Mouse (Mus musculus) forebrain, embryonic 16.5 days (tissue): ENCODE results near the gene Gstz1. TPM values are rescaled to one million over a fixed set of nuclear protein-coding genes. Genes with fewer than 3 reads are reported as not detected.

Experiments
- ATAC-seq: fragments of 200-750 bp; cut with Nextera tagmentation; 2 replicates; pipeline ENCODE4 v1.8.0; 2017; ENCODE audit warnings: mild to moderate bottlenecking, moderate library complexity
- H3K27ac ChIP-seq: fragments of 300-500 bp; sonication (generic); 2 replicates; pipeline ENCODE4 v1.5.1; 2014; ENCODE audit warnings: low read length, control low read depth
- H3K27me3 ChIP-seq: fragments of 300-500 bp; sonication (generic); replicated peaks from 2 replicates; pipeline ENCODE4 v1.6.1; 2014; ENCODE audit warnings: low read length; ENCODE audit not compliant: control insufficient read depth, insufficient read depth
- H3K36me3 ChIP-seq: fragments of 300-500 bp; sonication (generic); 2 replicates; pipeline ENCODE4 v1.6.1; 2014; ENCODE audit not compliant: control insufficient read depth, insufficient read depth
- H3K4me1 ChIP-seq: fragments of 300-500 bp; sonication (generic); replicated peaks from 2 replicates; pipeline ENCODE4 v1.6.1; 2014; ENCODE audit warnings: low read length; ENCODE audit not compliant: control insufficient read depth, insufficient read depth
- H3K4me2 ChIP-seq: fragments of 300-500 bp; sonication (generic); 2 replicates; pipeline ENCODE4 v1.6.1; 2014; ENCODE audit warnings: mild to moderate bottlenecking, low read length, control low read depth
- H3K4me3 ChIP-seq: fragments of 300-500 bp; sonication (generic); replicated peaks from 2 replicates; pipeline ENCODE4 v1.5.1; 2014; ENCODE audit warnings: mild to moderate bottlenecking, low read length, control low read depth
- H3K9ac ChIP-seq: fragments of 300-500 bp; sonication (generic); replicated peaks from 2 replicates; pipeline ENCODE4 v1.6.1; 2014; ENCODE audit warnings: low read depth, low read length, control low read depth
- H3K9me3 ChIP-seq: fragments of 300-500 bp; sonication (generic); 2 replicates; pipeline ENCODE4 v1.6.1; 2016; ENCODE audit warnings: low read length; ENCODE audit not compliant: control insufficient read depth
- WGBS: fragments of 180-500 bp; shearing (Covaris S2); extraction: QIAGEN DNeasy Blood & Tissue Kit; methylation state at CpG from one replicate; pipeline ENCODE4 v1.1.7; 2014; 5-methylcytosine and 5-hydroxymethylcytosine counted together
- polyA plus RNA-seq: library from polyadenylated mRNA; unstranded; fragments of >200 nt; fragmentation: Nextera tagmentation; extraction: Ambion mirVana; gene quantifications from 2 replicates; pipeline ENCODE4 v1.2.1, GENCODE M21; 2015

The Gstz1 gene
- polyA plus RNA-seq, 1 experiment from 2014 or later: 30.0 TPM

GRCm38 (mm10) chr12:87131181-87131580 lies 15.8 kb upstream of the Gstz1 start:
- WGBS: 11% methylated on average over 2 of the region's 2 CpGs

DNA sequence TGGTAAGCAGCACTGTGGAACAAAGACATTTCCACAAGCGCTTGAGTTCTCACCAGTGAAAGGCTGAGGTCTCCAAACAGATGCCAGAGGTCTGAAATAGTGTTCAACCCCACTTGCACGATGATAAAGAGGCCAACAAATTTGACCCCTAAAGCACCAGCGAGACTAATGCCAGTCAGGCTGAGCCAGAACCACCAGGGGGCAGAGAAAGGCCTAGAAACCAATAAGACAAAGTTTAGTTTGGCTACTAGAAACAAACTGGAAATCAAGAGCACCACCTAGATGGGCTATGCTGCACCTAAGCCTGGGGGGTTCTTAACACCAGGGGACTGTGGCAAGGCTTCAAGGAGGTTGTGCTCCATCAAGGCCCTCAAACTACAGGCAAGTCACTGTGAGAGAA lies 15.3 kb upstream of the Gstz1 start:
- Histone ChIP-seq H3K4me1 (peaks cover 3% of the 10 kb centered on the region), H3K9me3 (no peaks in the 10 kb centered on the region), H3K9ac (no peak overlapping the region), H3K36me3 (0 out of 2 replicates have a peak, but pooled peaks cover 2% of the 10 kb centered on the region), H3K4me3 (no peak overlapping the region), H3K27me3 (no peaks in the 10 kb centered on the region), H3K27ac (no peak overlapping the region), H3K4me2 (no peak overlapping the region)
- 0 out of 2 replicates have a peak, but pooled peaks have one; percentile 18 for ATAC-seq
- 52% methylated on average over 3 of the region's 3 CpGs for WGBS

More at GRCm38 (mm10) chr12:87131181-87131580, 15.8 kb upstream of the Gstz1 start:
- Histone ChIP-seq H3K27ac (no peak overlapping the region), H3K4me1 (peaks cover 3% of the 10 kb centered on the region), H3K4me3 (no peak overlapping the region), H3K9ac (no peak overlapping the region), H3K36me3 (0 out of 2 replicates have a peak, but pooled peaks cover 2% of the 10 kb centered on the region), H3K4me2 (no peak overlapping the region), H3K27me3 (no peaks in the 10 kb centered on the region), H3K9me3 (no peaks in the 10 kb centered on the region)
- ATAC-seq: no peak

GRCm38 (mm10) chr12:87132210-87132609 lies 14.8 kb upstream of the Gstz1 start:
- peaks cover 3% of the 10 kb centered on the region for H3K4me1 ChIP-seq
- 82% methylated on average over 6 of the region's 6 CpGs for WGBS
- ATAC-seq: no peak
- H3K36me3 ChIP-seq: 0 out of 2 replicates have a peak, but pooled peaks cover 2% of the 10 kb centered on the region
- H3K27ac ChIP-seq: no peak overlapping the region
- no peaks in the 10 kb centered on the region for H3K27me3 ChIP-seq
- H3K9me3 ChIP-seq: no peaks in the 10 kb centered on the region
- no peak overlapping the region for H3K4me2 ChIP-seq
- no peak overlapping the region for H3K4me3 ChIP-seq
- H3K9ac ChIP-seq: no peak overlapping the region

DNA sequence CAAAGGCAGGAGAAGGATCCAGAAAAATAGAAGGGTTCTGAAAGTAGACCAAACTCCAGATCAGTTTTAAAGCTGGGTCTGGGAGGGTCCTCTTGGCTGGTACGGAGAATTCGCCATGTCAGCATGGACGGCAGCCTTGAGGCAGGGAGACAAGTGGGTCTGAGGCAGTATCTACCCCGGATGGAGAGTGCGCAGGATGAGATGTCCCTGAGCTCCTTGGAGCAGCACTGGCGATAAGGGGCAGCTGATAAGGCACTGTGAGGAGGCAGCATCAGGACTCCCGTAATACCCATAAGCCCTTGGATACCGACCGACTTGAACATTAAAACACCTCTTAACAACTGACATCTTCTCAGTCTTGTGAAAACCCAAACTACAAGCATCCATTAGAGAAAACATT lies 14.2 kb upstream of the Gstz1 start:
- WGBS: 94% methylated on average over 9 of the region's 9 CpGs
- H3K36me3 ChIP-seq: no peaks in the 10 kb centered on the region
- no peak overlapping the region for H3K4me3 ChIP-seq
- ATAC-seq: no peak
- no peak overlapping the region for H3K9ac ChIP-seq
- no peaks in the 10 kb centered on the region for H3K27me3 ChIP-seq
- no peak overlapping the region for H3K4me2 ChIP-seq
- H3K27ac ChIP-seq: no peak overlapping the region
- no peaks in the 10 kb centered on the region for H3K9me3 ChIP-seq
- H3K4me1 ChIP-seq: peaks cover 4% of the 10 kb centered on the region

DNA sequence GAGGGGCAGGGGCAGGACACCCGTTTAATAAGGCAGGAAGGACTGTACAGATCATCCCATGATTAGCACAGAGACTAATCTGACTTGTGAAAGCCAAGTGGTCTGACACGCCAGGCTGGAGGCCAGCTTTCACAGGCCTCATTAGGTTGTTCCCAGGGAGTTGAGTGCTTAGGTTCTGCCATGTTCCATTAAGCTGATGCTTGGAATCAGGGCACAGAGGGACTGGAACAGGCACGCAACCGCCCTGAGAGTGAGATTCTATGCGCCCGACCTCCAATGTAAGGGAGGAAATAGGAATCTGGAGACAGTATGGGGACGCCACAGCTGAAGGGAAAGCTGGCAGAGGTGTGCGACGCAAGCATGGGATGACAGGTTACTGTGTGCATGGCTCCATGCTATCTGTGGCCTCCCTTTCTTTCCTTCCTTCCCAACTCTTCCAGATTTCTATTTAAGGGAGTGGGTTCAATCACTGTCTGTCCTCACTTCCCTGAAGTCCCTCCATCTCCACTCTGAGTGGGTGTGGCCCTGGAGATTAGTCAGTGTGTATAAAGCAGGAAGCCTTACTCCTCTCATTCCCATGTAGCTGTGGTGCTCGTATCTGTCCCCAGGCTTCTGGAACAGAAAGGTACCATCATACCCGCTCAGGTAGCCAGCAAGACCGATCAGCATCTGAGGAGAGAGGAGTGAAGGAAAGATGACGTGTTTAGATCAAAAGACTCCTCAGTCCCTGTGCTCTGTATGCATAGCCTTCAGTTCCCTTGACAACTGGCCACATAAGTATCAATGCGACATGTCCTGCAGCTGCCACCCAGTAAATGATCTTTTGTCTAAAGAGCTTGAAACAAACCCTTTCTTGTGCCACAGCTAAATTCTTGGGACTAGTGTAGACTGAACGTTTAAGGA lies 9.3 kb upstream of the Gstz1 start:
- H3K4me1 ChIP-seq: 0 out of 2 replicates have a peak, but pooled peaks cover 7% of the 10 kb centered on the region
- no peaks in the 10 kb centered on the region for H3K27me3 ChIP-seq
- no peak overlapping the region for H3K27ac ChIP-seq
- H3K4me3 ChIP-seq: no peak overlapping the region
- WGBS: 59% methylated on average over 15 of the region's 15 CpGs
- no peak overlapping the region for H3K9ac ChIP-seq
- peak; percentile 47 for ATAC-seq
- no peak overlapping the region for H3K4me2 ChIP-seq
- no peaks in the 10 kb centered on the region for H3K9me3 ChIP-seq
- H3K36me3 ChIP-seq: no peaks in the 10 kb centered on the region

GRCm38 (mm10) chr12:87138342-87138701 lies 8.6 kb upstream of the Gstz1 start:
- H3K9ac ChIP-seq: no peak overlapping the region
- H3K4me1 ChIP-seq: 0 out of 2 replicates have a peak, but pooled peaks cover 7% of the 10 kb centered on the region
- 32% methylated on average over 2 of the region's 2 CpGs for WGBS
- no peaks in the 10 kb centered on the region for H3K27me3 ChIP-seq
- no peaks in the 10 kb centered on the region for H3K9me3 ChIP-seq
- H3K27ac ChIP-seq: no peak overlapping the region
- no peaks in the 10 kb centered on the region for H3K36me3 ChIP-seq
- no peak overlapping the region for H3K4me3 ChIP-seq
- no peak for ATAC-seq
- no peak overlapping the region for H3K4me2 ChIP-seq

DNA sequence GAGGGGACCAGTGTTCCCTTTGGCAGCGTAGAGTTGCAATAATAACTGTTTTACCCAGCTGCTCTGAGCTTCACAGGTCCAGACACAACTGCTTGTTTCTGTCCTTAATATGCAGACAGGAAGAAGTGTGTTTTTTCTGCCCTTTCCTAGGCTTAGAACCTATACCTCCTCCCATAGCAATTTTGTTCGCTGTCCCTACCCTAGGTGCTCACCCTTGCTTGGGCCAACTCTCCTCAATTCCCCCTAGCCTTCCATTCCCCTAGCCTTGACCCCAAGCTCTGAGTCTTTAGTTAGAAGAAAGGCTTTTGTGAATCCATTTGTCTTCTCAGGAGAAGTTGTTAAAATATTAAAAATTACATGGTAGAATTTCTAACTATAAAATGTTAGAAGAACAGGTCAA lies 8.2 kb upstream of the Gstz1 start:
- Histone ChIP-seq H3K4me1 (0 out of 2 replicates have a peak, but pooled peaks cover 7% of the 10 kb centered on the region), H3K4me3 (no peak overlapping the region), H3K4me2 (no peak overlapping the region), H3K27me3 (no peaks in the 10 kb centered on the region), H3K36me3 (no peaks in the 10 kb centered on the region), H3K27ac (no peak overlapping the region), H3K9ac (no peak overlapping the region), H3K9me3 (no peaks in the 10 kb centered on the region)
- no peak for ATAC-seq
- 53% methylated on average over 2 of the region's 2 CpGs for WGBS

DNA sequence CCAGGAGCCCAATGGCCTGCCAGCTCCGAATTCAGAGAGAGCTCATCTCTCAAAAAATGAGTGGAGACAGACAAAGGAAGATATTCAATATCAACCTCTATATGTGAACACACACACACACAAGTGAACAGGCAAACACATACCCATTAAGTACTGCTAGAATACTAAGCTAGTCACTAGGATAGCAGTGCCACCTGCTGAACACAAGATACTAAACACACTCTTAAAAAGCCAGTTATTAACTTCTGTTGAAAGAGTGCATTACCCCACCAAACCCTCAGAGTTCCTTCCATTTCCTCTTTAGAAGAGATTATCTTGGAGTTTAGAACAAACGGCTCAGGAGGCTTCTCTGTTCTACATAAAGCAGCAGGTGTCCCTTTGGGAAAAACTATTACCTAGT lies 4.8 kb upstream of the Gstz1 start:
- no peaks in the 10 kb centered on the region for H3K9me3 ChIP-seq
- WGBS: 75% methylated on average over 2 of the region's 2 CpGs
- H3K4me1 ChIP-seq: peaks cover 15% of the 10 kb centered on the region
- no peak overlapping the region for H3K27ac ChIP-seq
- H3K9ac ChIP-seq: no peak overlapping the region
- no peaks in the 10 kb centered on the region for H3K27me3 ChIP-seq
- no peaks in the 10 kb centered on the region for H3K36me3 ChIP-seq
- no peak overlapping the region for H3K4me3 ChIP-seq
- no peak overlapping the region for H3K4me2 ChIP-seq
- no peak for ATAC-seq

- Histone ChIP-seq H3K27me3 (no peaks in the 10 kb centered on the region), H3K9ac (peak within 1 kb of the TSS; percentile 92), H3K9me3 (no peaks in the 10 kb centered on the region), H3K27ac (peak within 1 kb of the TSS; percentile 97), H3K4me3 (peak within 1 kb of the TSS; percentile 86), H3K4me1 (peaks cover 14% of the 10 kb centered on the region), H3K4me2 (peak within 1 kb of the TSS; percentile 72), H3K36me3 (no peaks in the 10 kb centered on the region)
- ATAC-seq: peak; percentile 96
- 0% methylated on average over 59 of the region's 61 CpGs for WGBS
Measured at GRCm38 (mm10) chr12:87147395-87148089, 577 bp downstream of the Gstz1 start, which contains the start of gene Pomt2. TSS of gene Pomt2 (minus strand) at chr12:87147968.
